Mouse (Mus musculus) forebrain, embryonic 11.5 days (tissue): ENCODE results near the gene Zswim8. TPM values are rescaled to one million over a fixed set of nuclear protein-coding genes. Genes with fewer than 3 reads are reported as not detected.
A peak's percentile ranks its signal among the peaks of the same experiment; 100 is the strongest.

Source experiments
- ATAC-seq: fragments of 200-750 bp; cut with Nextera tagmentation; replicated peaks from 2 replicates; pipeline ENCODE4 v1.8.0; 2017; ENCODE audit warnings: moderate TSS enrichment; ENCODE audit not compliant: low FRiP score
- DNase-seq: peaks from one replicate; pipeline ENCODE4 v3.0.0-alpha.2; 2017; ENCODE audit warnings: low spot score
- H3K27ac ChIP-seq: fragments of 300-500 bp; sonication (generic); 2 replicates; pipeline ENCODE4 v1.5.1; 2014; ENCODE audit warnings: low read depth, low read length
- H3K27me3 ChIP-seq: fragments of 300-500 bp; sonication (generic); 2 replicates; pipeline ENCODE4 v1.6.1; 2014; ENCODE audit warnings: mild to moderate bottlenecking, low read length, mixed read lengths; ENCODE audit not compliant: control insufficient read depth, insufficient read depth
- H3K36me3 ChIP-seq: fragments of 300-500 bp; sonication (generic); 2 replicates; pipeline ENCODE4 v1.6.1; 2014; ENCODE audit warnings: mild to moderate bottlenecking, low read length, moderate library complexity, mixed read lengths; ENCODE audit not compliant: control insufficient read depth, insufficient read depth
- H3K4me1 ChIP-seq: fragments of 300-500 bp; sonication (generic); replicated peaks from 2 replicates; pipeline ENCODE4 v1.6.1; 2014; ENCODE audit warnings: low read length, mixed read lengths; ENCODE audit not compliant: control insufficient read depth, insufficient read depth
- H3K4me2 ChIP-seq: fragments of 300-500 bp; sonication (generic); 2 replicates; pipeline ENCODE4 v1.6.1; 2014; ENCODE audit warnings: low read depth, mild to moderate bottlenecking, low read length, moderate library complexity, mixed read lengths; ENCODE audit not compliant: severe bottlenecking
- H3K4me3 ChIP-seq: fragments of 300-500 bp; sonication (generic); 2 replicates; pipeline ENCODE4 v1.5.1; 2014; ENCODE audit warnings: low read depth, low read length
- H3K9ac ChIP-seq: fragments of 300-500 bp; sonication (generic); 2 replicates; pipeline ENCODE4 v1.6.1; 2014; ENCODE audit warnings: low read length
- H3K9me3 ChIP-seq: fragments of 300-500 bp; sonication (generic); 2 replicates; pipeline ENCODE4 v1.6.1; 2016; ENCODE audit warnings: low read length, mixed read lengths; ENCODE audit not compliant: control insufficient read depth
- WGBS: fragments of 180-500 bp; shearing (Covaris S2); extraction: QIAGEN DNeasy Blood & Tissue Kit; methylation state at CpG from one replicate; pipeline ENCODE4 v1.1.7; 2014; 5-methylcytosine and 5-hydroxymethylcytosine counted together
- polyA plus RNA-seq: library from polyadenylated mRNA; unstranded; fragments of >200 nt; fragmentation: Nextera tagmentation; extraction: Ambion mirVana; gene quantifications from 2 replicates; pipeline ENCODE4 v1.2.1, GENCODE M21; 2014

Zswim8 gene
- polyA plus RNA-seq, 1 experiment from 2014 or later: 37.3 TPM

GRCm38 (mm10) chr14:20713832-20714231 is 6.5 kb downstream of the Zswim8 start:
- Histone ChIP-seq H3K36me3 (peaks cover 17% of the 10 kb centered on the region), H3K4me1 (peaks cover 4% of the 10 kb centered on the region), H3K9me3 (no peaks in the 10 kb centered on the region), H3K4me3 (no peak overlapping the region), H3K4me2 (no peak overlapping the region), H3K27me3 (no peaks in the 10 kb centered on the region), H3K27ac (no peak overlapping the region), H3K9ac (no peak overlapping the region)
- ATAC-seq: no peak
- WGBS: 86% methylated on average over 11 of the region's 11 CpGs
- DNase-seq: no peak

GRCm38 (mm10) chr14:20718443-20718842 is 11.1 kb downstream of the Zswim8 start:
- no peak overlapping the region for H3K9ac ChIP-seq
- H3K36me3 ChIP-seq: peaks cover 24% of the 10 kb centered on the region
- no peaks in the 10 kb centered on the region for H3K9me3 ChIP-seq
- H3K4me2 ChIP-seq: no peak overlapping the region
- WGBS: 90% methylated on average over 10 of the region's 10 CpGs
- H3K4me3 ChIP-seq: no peak overlapping the region
- no peak for DNase-seq
- ATAC-seq: no peak
- H3K4me1 ChIP-seq: no peaks in the 10 kb centered on the region
- H3K27ac ChIP-seq: no peak overlapping the region
- no peaks in the 10 kb centered on the region for H3K27me3 ChIP-seq

- peaks cover 21% of the 10 kb centered on the region; the same call in 1 of the 2 replicates for H3K36me3 ChIP-seq
- DNase-seq (no peak), ATAC-seq (no peak)
- H3K4me2 ChIP-seq: no peak overlapping the region
- H3K9ac ChIP-seq: no peak overlapping the region
- H3K4me3 ChIP-seq: no peak overlapping the region
- WGBS: 89% methylated on average over 12 of the region's 12 CpGs
- no peaks in the 10 kb centered on the region for H3K27me3 ChIP-seq
- no peak overlapping the region for H3K27ac ChIP-seq
- H3K9me3 ChIP-seq: no peaks in the 10 kb centered on the region
- no peaks in the 10 kb centered on the region for H3K4me1 ChIP-seq
These were observed 12.4 kb downstream of the Zswim8 start for GRCm38 (mm10) chr14:20719767-20720166.

- DNase-seq (no peak), ATAC-seq (no peak)
- Histone ChIP-seq H3K27me3 (no peaks in the 10 kb centered on the region), H3K36me3 (peaks cover 17% of the 10 kb centered on the region; the same call in 1 of the 2 replicates), H3K4me1 (no peaks in the 10 kb centered on the region), H3K9ac (no peak overlapping the region), H3K4me2 (no peak overlapping the region), H3K27ac (no peak overlapping the region), H3K4me3 (no peak overlapping the region), H3K9me3 (no peaks in the 10 kb centered on the region)
- 91% methylated on average over 4 of the region's 4 CpGs for WGBS
These were observed 14.0 kb downstream of the Zswim8 start for GRCm38 (mm10) chr14:20721371-20721770.

- no peak for ATAC-seq
- no peaks in the 10 kb centered on the region for H3K9me3 ChIP-seq
- H3K4me1 ChIP-seq: no peaks in the 10 kb centered on the region
- no peak overlapping the region for H3K9ac ChIP-seq
- 93% methylated on average over 12 of the region's 12 CpGs for WGBS
- H3K27ac ChIP-seq: no peak overlapping the region
- peaks cover 21% of the 10 kb centered on the region; the same call in 1 of the 2 replicates for H3K36me3 ChIP-seq
- H3K4me2 ChIP-seq: no peak overlapping the region
- DNase-seq: no peak
- no peaks in the 10 kb centered on the region for H3K27me3 ChIP-seq
- H3K4me3 ChIP-seq: no peak overlapping the region
These were observed 15.7 kb downstream of the Zswim8 start for GRCm38 (mm10) chr14:20723006-20723405.

GRCm38 (mm10) chr14:20724043-20724442 is 16.7 kb downstream of the Zswim8 start:
- H3K27me3 ChIP-seq: no peaks in the 10 kb centered on the region
- H3K9ac ChIP-seq: no peak overlapping the region
- no peak overlapping the region for H3K27ac ChIP-seq
- H3K4me1 ChIP-seq: no peaks in the 10 kb centered on the region
- WGBS: 43% methylated on average over 5 of the region's 5 CpGs
- no peaks in the 10 kb centered on the region for H3K9me3 ChIP-seq
- ATAC-seq (no peak), DNase-seq (peak; percentile 77)
- H3K4me3 ChIP-seq: no peak overlapping the region
- H3K4me2 ChIP-seq: no peak overlapping the region
- H3K36me3 ChIP-seq: peaks cover 15% of the 10 kb centered on the region; the same call in 1 of the 2 replicates

- H3K36me3 ChIP-seq: peaks cover 13% of the 10 kb centered on the region; the same call in 1 of the 2 replicates
- DNase-seq: no peak
- H3K27ac ChIP-seq: no peak overlapping the region
- WGBS: 88% methylated on average over 6 of the region's 6 CpGs
- no peak overlapping the region for H3K4me2 ChIP-seq
- no peaks in the 10 kb centered on the region for H3K9me3 ChIP-seq
- no peak for ATAC-seq
- H3K4me1 ChIP-seq: no peaks in the 10 kb centered on the region
- H3K9ac ChIP-seq: no peak overlapping the region
- H3K27me3 ChIP-seq: no peaks in the 10 kb centered on the region
- no peak overlapping the region for H3K4me3 ChIP-seq
These were observed 18.4 kb downstream of the Zswim8 start for GRCm38 (mm10) chr14:20725660-20726339.

- no peak overlapping the region for H3K4me2 ChIP-seq
- H3K4me1 ChIP-seq: no peaks in the 10 kb centered on the region
- H3K9me3 ChIP-seq: no peaks in the 10 kb centered on the region
- no peaks in the 10 kb centered on the region for H3K27me3 ChIP-seq
- ATAC-seq (no peak), DNase-seq (no peak)
- peaks cover 4% of the 10 kb centered on the region; the same call in 1 of the 2 replicates for H3K36me3 ChIP-seq
- 90% methylated on average over 9 of the region's 9 CpGs for WGBS
- H3K27ac ChIP-seq: no peak overlapping the region
- no peak overlapping the region for H3K9ac ChIP-seq
- H3K4me3 ChIP-seq: no peak overlapping the region
These were observed 22.5 kb downstream of the Zswim8 start for GRCm38 (mm10) chr14:20729871-20730270.
